Mouse (Mus musculus) cortical plate, adult 2 months (tissue): ENCODE measurements around the gene Tldc2.

ENCODE experiments used
- CTCF ChIP-seq: fragments of 200-500 bp; IDR thresholded peaks from 2 replicates; pipeline ENCODE4 v1.5.1; 2011; ENCODE audit warnings: mild to moderate bottlenecking, control low read depth, low read length; ENCODE audit not compliant: insufficient read depth; ENCODE audit errors: extremely low read depth
- POLR2A ChIP-seq: fragments of 200-500 bp; IDR thresholded peaks from 2 replicates; pipeline ENCODE4 v1.6.1; 2011; ENCODE audit warnings: mild to moderate bottlenecking, low read length, control low read depth; ENCODE audit not compliant: insufficient read depth; ENCODE audit errors: extremely low read depth

DNA sequence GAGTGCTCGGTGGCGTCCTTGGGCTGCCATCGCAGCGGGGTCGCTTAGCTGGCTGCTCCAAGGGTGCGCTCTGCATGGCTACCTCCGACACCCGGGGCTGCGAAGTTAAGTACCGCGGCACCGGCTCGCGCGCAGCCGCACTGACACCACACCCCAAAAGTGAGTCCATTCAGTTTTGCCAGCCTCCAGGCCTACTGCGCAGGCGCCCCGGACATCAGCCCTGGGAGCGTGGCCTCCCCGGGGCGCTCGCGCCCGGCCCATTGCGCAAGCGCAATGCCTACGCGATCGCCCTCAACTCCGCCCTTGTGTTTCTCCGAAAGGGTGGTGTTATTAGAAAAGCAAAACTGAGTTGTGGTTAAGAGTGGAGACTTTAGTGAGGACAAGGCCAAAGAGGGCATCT is 48.2 kb downstream of the Tldc2 start, which contains the start of gene Samhd1:
- no peak for TF ChIP-seq CTCF
- TF ChIP-seq POLR2A = no peak
